Mouse (Mus musculus) testis, adult 2 months (tissue): Measurements from ENCODE around the gene Rpp25l.

Experiments used
- CTCF ChIP-seq: fragments of 200-500 bp; IDR thresholded peaks from 2 replicates; pipeline ENCODE4 v1.5.1; 2012; ENCODE audit warnings: low read depth, mild to moderate bottlenecking, inconsistent platforms, low read length, moderate library complexity; ENCODE audit not compliant: control insufficient read depth, insufficient read depth, insufficient replicate concordance
- POLR2A ChIP-seq: fragments of 200-500 bp; IDR thresholded peaks from 2 replicates; pipeline ENCODE4 v1.6.1; 2012; ENCODE audit warnings: low read depth, mild to moderate bottlenecking, inconsistent platforms, low read length, moderate library complexity; ENCODE audit not compliant: control insufficient read depth

GRCm38 (mm10) chr4:41731052-41731765 lies 17.9 kb upstream of the Rpp25l start, which contains the start of gene Arid3c:
- no peak for TF ChIP-seq CTCF
- TF ChIP-seq POLR2A = no peak
